Mouse (Mus musculus) embryonic fibroblast, embryonic 13.5 days (primary cell): Measurements from ENCODE around the gene Hist1h2bh.

ENCODE experiments used
- CTCF ChIP-seq: IDR thresholded peaks from 2 replicates; pipeline ENCODE4 v1.5.1; 2011; ENCODE audit warnings: mild to moderate bottlenecking, control low read depth, low read length, moderate library complexity, borderline replicate concordance; ENCODE audit not compliant: insufficient read depth
- POLR2A ChIP-seq: IDR thresholded peaks from 2 replicates; pipeline ENCODE4 v1.6.1; 2011; ENCODE audit warnings: low read depth, mild to moderate bottlenecking, control low read depth, low read length, moderate library complexity

DNA sequence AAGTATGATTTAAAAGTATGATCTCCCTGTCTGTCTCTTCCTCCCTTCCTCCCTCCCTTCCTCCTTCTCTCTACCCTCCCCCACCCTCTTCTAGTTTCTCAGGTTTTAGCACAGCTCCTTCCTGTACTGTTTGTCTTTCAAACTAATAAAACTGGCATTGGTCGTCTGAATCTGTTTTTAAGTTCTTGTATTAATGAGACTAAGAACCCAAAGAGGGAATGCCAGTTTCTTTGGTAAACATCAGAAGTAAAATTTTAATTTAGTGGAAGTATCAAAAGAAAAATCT lies 43.7 kb upstream of the Hist1h2bh start:
- TF ChIP-seq POLR2A (no peak), CTCF (no peak)
